Mouse (Mus musculus): ENCODE data around the gene Sfpq.

DNA sequence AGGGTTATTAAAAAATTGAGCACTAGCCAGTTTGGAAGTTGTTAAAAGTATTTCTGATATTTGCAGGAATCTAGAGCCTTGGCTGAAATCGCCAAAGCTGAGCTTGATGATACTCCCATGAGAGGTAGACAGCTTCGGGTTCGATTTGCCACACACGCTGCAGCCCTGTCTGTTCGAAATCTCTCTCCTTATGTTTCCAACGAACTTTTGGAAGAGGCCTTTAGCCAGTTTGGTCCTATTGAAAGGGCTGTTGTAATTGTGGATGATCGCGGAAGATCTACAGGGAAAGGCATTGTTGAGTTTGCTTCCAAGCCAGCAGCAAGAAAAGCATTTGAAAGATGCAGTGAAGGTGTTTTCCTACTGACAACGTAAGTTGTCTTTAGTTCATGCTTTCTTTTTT, 2.1 kb downstream of the Sfpq start:
- TF ChIP-seq CTCF (IDR thresholded peaks at IDR 0.05; ENCODE audit: low read depth) (no peak), EP300 (IDR thresholded peaks at IDR 0.05; ENCODE audit: low read depth) (no peak)

Data from liver, embryonic 14.5 days (tissue).